Mouse (Mus musculus) MEL (cell line): ENCODE data around the gene Tppp3. TPM values are rescaled to one million over a fixed set of nuclear protein-coding genes. Genes with fewer than 3 reads are reported as not detected.

ENCODE experiments used
- DNase-seq: peaks from one replicate; pipeline ENCODE4 v3.0.0; 2011; ENCODE audit warnings: low read depth, low spot score
- H3K27ac ChIP-seq: 2 replicates; pipeline ENCODE4 v1.5.1; 2012; ENCODE audit warnings: low read depth, mild to moderate bottlenecking, control low read depth, low read length, moderate library complexity; ENCODE audit not compliant: control insufficient read depth
- H3K27me3 ChIP-seq, 2 experiments: fragments of 150-350 bp in 1 of 2; sonication (generic) in 1 of 2; 2 replicates each; pipeline ENCODE4 v1.6.1; 2012; ENCODE audit warnings: low read length in 2 of 2, mild to moderate bottlenecking in 2 of 2, improper control_type of control experiment in 1 of 2, moderate library complexity in 1 of 2; ENCODE audit not compliant: insufficient read depth in 2 of 2, control insufficient read depth in 1 of 2
- H3K36me3 ChIP-seq, 2 experiments: 2 replicates each; pipeline ENCODE4 v1.6.1; 2012 to 2014; ENCODE audit warnings: low read length in 2 of 2, improper control_type of control experiment in 1 of 2, inconsistent platforms in 1 of 2, mild to moderate bottlenecking in 1 of 2; ENCODE audit not compliant: insufficient read depth in 2 of 2, control insufficient read depth in 1 of 2
- H3K4me1 ChIP-seq, 2 experiments: fragments of 150-350 bp in 1 of 2; sonication (generic) in 1 of 2; 2 replicates each; pipeline ENCODE4 v1.6.1; 2012; ENCODE audit warnings: low read length in 2 of 2, improper control_type of control experiment in 1 of 2, mild to moderate bottlenecking in 1 of 2; ENCODE audit not compliant: insufficient read depth in 2 of 2, control insufficient read depth in 1 of 2
- H3K4me3 ChIP-seq, 2 experiments: fragments of 150-350 bp in 1 of 2; sonication (generic) in 1 of 2; 2 replicates each; pipeline ENCODE4 v1.5.1; 2012; ENCODE audit warnings: low read depth in 2 of 2, low read length in 2 of 2, mild to moderate bottlenecking in 2 of 2, moderate library complexity in 2 of 2, control low read depth in 1 of 2, improper control_type of control experiment in 1 of 2; ENCODE audit not compliant: control insufficient read depth in 1 of 2, insufficient read depth in 1 of 2
- H3K79me2 ChIP-seq: 2 replicates; pipeline ENCODE4 v1.6.1; 2012; ENCODE audit warnings: mild to moderate bottlenecking, low read length, moderate library complexity; ENCODE audit not compliant: control insufficient read depth, poor library complexity, insufficient read depth
- H3K9ac ChIP-seq: 2 replicates; pipeline ENCODE4 v1.6.1; 2012; ENCODE audit warnings: low read depth, mild to moderate bottlenecking, control low read depth, low read length, moderate library complexity; ENCODE audit not compliant: control insufficient read depth, poor library complexity, severe bottlenecking
- H3K9me3 ChIP-seq: fragments of 150-350 bp; sonication (generic); replicated peaks from 2 replicates; pipeline ENCODE4 v1.6.1; 2012; ENCODE audit warnings: mild to moderate bottlenecking, low read length, improper control_type of control experiment, moderate library complexity; ENCODE audit not compliant: insufficient read depth
- CHD1 ChIP-seq: IDR thresholded peaks from 2 replicates; pipeline ENCODE4 v1.6.1; 2012; ENCODE audit warnings: low read depth, mild to moderate bottlenecking, inconsistent platforms, low read length, improper control_type of control experiment
- CTCF ChIP-seq, 3 experiments: IDR thresholded peaks in 2 of 3; conservative IDR thresholded peaks in 1 of 3; 2 replicates each; pipeline ENCODE4 v1.5.1; 2011 to 2012; ENCODE audit warnings: low read length in 3 of 3, low read depth in 2 of 3, mild to moderate bottlenecking in 2 of 3, improper control_type of control experiment in 1 of 3, inconsistent platforms in 1 of 3, mixed read lengths in 1 of 3, moderate library complexity in 1 of 3; ENCODE audit not compliant: control insufficient read depth in 1 of 3, insufficient read depth in 1 of 3, poor library complexity in 1 of 3, severe bottlenecking in 1 of 3
- E2F4 ChIP-seq: IDR thresholded peaks from 2 replicates; pipeline ENCODE4 v1.6.1; 2011; ENCODE audit warnings: low read depth, low read length, improper control_type of control experiment, borderline replicate concordance
- ELF1 ChIP-seq: IDR thresholded peaks from 2 replicates; pipeline ENCODE4 v1.6.1; 2014; ENCODE audit warnings: low read depth, mild to moderate bottlenecking, inconsistent platforms, low read length, improper control_type of control experiment, moderate library complexity
- EP300 ChIP-seq, 2 experiments: IDR thresholded peaks; 2 replicates each; pipeline ENCODE4 v1.6.1; 2011; ENCODE audit warnings: improper control_type of control experiment in 2 of 2, low read length in 2 of 2, low read depth in 1 of 2, mild to moderate bottlenecking in 1 of 2
- GATA1 ChIP-seq: IDR thresholded peaks from 2 replicates; pipeline ENCODE4 v1.6.1; 2011; ENCODE audit warnings: low read depth, low read length, improper control_type of control experiment
- HCFC1 ChIP-seq: IDR thresholded peaks from 2 replicates; pipeline ENCODE4 v1.6.1; 2012; ENCODE audit warnings: low read depth, mild to moderate bottlenecking, inconsistent platforms, low read length, improper control_type of control experiment, moderate library complexity
- KAT2A ChIP-seq: conservative IDR thresholded peaks from 2 replicates; pipeline ENCODE4 v1.6.1; 2012; ENCODE audit warnings: low read depth, low read length, improper control_type of control experiment, inconsistent platforms
- MAFK ChIP-seq: IDR thresholded peaks from 2 replicates; pipeline ENCODE4 v1.6.1; 2011; ENCODE audit warnings: low read depth, mild to moderate bottlenecking, low read length, improper control_type of control experiment, borderline replicate concordance
- MAX ChIP-seq: IDR thresholded peaks from 2 replicates; pipeline ENCODE4 v1.6.1; 2011; ENCODE audit warnings: low read length, improper control_type of control experiment
- NELFE ChIP-seq: IDR thresholded peaks from 2 replicates; pipeline ENCODE4 v1.6.1; 2011; ENCODE audit warnings: low read depth, low read length, improper control_type of control experiment
- NRF1 ChIP-seq: IDR thresholded peaks from 2 replicates; pipeline ENCODE4 v1.6.1; 2014; ENCODE audit warnings: low read depth, mild to moderate bottlenecking, inconsistent platforms, low read length, improper control_type of control experiment, moderate library complexity; ENCODE audit not compliant: poor library complexity, insufficient read depth, severe bottlenecking
- POLR2AphosphoS2 ChIP-seq: IDR thresholded peaks from 2 replicates; pipeline ENCODE4 v1.6.1; 2011; ENCODE audit warnings: low read length, improper control_type of control experiment
- POLR2AphosphoS5 ChIP-seq: IDR thresholded peaks from 2 replicates; pipeline ENCODE4 v1.6.1; 2012; ENCODE audit warnings: low read depth, borderline replicate concordance, mild to moderate bottlenecking, inconsistent platforms, low read length, moderate library complexity, mixed read lengths
- RAD21 ChIP-seq: IDR thresholded peaks from 2 replicates; pipeline ENCODE4 v1.6.1; 2011; ENCODE audit warnings: mild to moderate bottlenecking, low read depth, low read length, improper control_type of control experiment
- RCOR1 ChIP-seq: IDR thresholded peaks from 2 replicates; pipeline ENCODE4 v1.6.1; 2012; ENCODE audit warnings: low read depth, mild to moderate bottlenecking, inconsistent platforms, low read length, improper control_type of control experiment
- SIN3A ChIP-seq: IDR thresholded peaks from 2 replicates; pipeline ENCODE4 v1.6.1; 2012; ENCODE audit warnings: low read length, improper control_type of control experiment, inconsistent platforms
- SMC3 ChIP-seq: IDR thresholded peaks from 2 replicates; pipeline ENCODE4 v1.6.1; 2011; ENCODE audit warnings: low read depth, low read length, improper control_type of control experiment
- TBP ChIP-seq: IDR thresholded peaks from 2 replicates; pipeline ENCODE4 v1.8.0; 2011; ENCODE audit warnings: low read depth, low read length, improper control_type of control experiment
- USF2 ChIP-seq, 2 experiments: IDR thresholded peaks; 2 replicates each; pipeline ENCODE4 v1.6.1; 2011 to 2012; ENCODE audit warnings: improper control_type of control experiment in 2 of 2, low read length in 2 of 2, borderline replicate concordance in 1 of 2, inconsistent platforms in 1 of 2, low read depth in 1 of 2, mild to moderate bottlenecking in 1 of 2; ENCODE audit not compliant: insufficient read depth in 1 of 2
- ZKSCAN1 ChIP-seq: IDR thresholded peaks from 2 replicates; pipeline ENCODE4 v1.6.1; 2012; ENCODE audit warnings: low read depth, mild to moderate bottlenecking, inconsistent platforms, low read length, improper control_type of control experiment, moderate library complexity
- ZMIZ1 ChIP-seq: IDR thresholded peaks from 2 replicates; pipeline ENCODE4 v1.6.1; 2012; ENCODE audit warnings: low read depth, mild to moderate bottlenecking, inconsistent platforms, low read length, improper control_type of control experiment, moderate library complexity
- polyA plus RNA-seq, 2 experiments: library from polyadenylated mRNA; stranded (reverse) in 1 of 2; unstranded in 1 of 2; fragments of >175 nt in 1 of 2; fragments of >200 nt in 1 of 2; gene quantifications; 2 replicates each; pipeline versions ENCODE4 v1.2.1 to v1.2.4; 2012; ENCODE audit warnings: low replicate concordance in 2 of 2, low read depth in 1 of 2; ENCODE audit not compliant: insufficient read length in 2 of 2, insufficient read depth in 1 of 2, missing spikeins in 1 of 2
- total RNA-seq: library from RNA; depleted of rRNA; stranded (reverse); fragments of 300-350 nt; gene quantifications from 2 replicates; pipeline ENCODE4 v1.2.3, GENCODE M21; 2012

The Tppp3 gene
- total and polyA plus RNA-seq, 3 experiments, result 0.81 to 1.7 TPM; not detected in 1

DNA sequence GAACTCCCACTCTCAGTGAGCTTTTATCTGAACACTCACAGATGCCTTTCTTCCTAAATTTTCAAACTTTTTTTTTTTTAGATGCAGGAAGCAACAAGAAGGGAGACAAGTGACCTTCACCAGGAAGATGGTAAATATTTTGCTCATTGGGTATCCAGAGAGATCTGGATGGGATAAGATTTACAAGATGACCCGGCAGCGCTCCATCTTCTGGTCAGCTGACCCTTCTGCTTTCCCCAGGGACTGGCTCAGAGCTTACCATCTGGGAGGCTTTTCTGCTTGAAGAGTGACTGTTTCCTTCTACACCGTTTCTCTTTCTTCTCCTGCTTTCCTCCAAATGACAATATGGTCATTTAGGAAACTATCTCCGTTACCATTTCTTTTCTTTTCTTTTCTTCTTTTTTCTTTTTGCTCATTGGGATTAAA lies 25.2 kb downstream of the Tppp3 start:
- no peak overlapping the region for H3K9ac ChIP-seq
- H3K9me3 ChIP-seq, result no peaks in the 10 kb centered on the region
- no peak for DNase-seq
- no peak for TF ChIP-seq ELF1
- no peak for TF ChIP-seq HCFC1
- TF ChIP-seq SMC3, result no peak
- no peak for TF ChIP-seq KAT2A
- no peaks in the 10 kb centered on the region for H3K79me2 ChIP-seq
- 0 out of 4 replicates have a peak, but pooled peaks cover 0 to 7% of the 10 kb centered on the region in 2 experiments for H3K4me1 ChIP-seq
- peaks cover 14 to 18% of the 10 kb centered on the region in 2 experiments for H3K27me3 ChIP-seq
- no peak overlapping the region for H3K4me3 ChIP-seq
- H3K27ac ChIP-seq, result no peak overlapping the region
- H3K36me3 ChIP-seq, result peaks cover 0 to 6% of the 10 kb centered on the region in 2 experiments; a peak in 2 of 4 replicates

DNA sequence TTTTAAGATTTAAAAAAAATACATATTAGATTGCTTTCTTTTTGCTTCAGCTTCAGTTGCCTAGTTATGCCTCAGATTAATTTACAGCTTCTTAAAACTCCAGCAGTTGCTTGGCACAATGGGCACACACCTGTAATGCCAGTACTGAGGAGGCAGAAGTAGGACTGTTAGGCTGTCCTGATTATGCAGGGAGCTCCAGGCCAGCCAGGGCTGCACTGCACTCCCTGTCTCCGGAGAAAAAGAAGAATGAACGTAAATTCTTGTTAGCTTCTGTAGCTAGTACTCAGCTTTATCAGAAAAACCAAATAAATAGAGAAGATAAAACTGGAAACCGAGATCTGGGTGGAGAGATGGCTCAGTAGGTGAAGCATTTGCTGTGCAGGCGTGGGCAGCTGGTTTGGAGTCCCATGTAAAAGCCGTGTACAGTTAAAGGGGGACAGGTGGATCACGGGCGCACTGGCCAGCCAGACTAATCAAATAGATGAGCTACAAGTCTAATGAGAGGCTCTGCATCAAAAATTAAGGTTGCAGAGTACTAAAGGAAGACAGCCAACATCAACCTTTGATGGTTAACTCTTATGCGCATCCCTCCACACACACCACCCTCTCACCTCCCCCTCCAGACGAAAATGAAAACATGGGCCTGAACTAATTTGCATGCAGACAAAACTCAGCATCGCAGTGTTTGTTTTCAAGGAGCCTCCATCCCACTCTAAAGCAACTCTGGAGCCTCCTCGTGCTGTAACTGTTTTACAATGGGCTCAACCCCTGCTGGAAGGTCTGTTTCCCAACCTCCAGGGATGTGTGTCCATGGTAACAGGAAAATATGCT lies 25.8 kb downstream of the Tppp3 start:
- Histone ChIP-seq H3K36me3 (peaks cover 0 to 6% of the 10 kb centered on the region in 2 experiments; a peak in 2 of 4 replicates), H3K4me3 (no peak overlapping the region), H3K27ac (no peak overlapping the region), H3K79me2 (no peaks in the 10 kb centered on the region), H3K27me3 (peaks cover 15 to 18% of the 10 kb centered on the region in 2 experiments), H3K9me3 (no peaks in the 10 kb centered on the region), H3K9ac (no peak overlapping the region), H3K4me1 (0 out of 4 replicates have a peak, but pooled peaks cover 0 to 7% of the 10 kb centered on the region in 2 experiments)
- TF ChIP-seq MAX, result no peak
- no peak for TF ChIP-seq POLR2AphosphoS2
- no peak for TF ChIP-seq USF2 (IDR thresholded peaks at IDR 0.05; ENCODE audit: borderline replicate concordance in 1 of 2, insufficient read depth in 1 of 2, low read depth in 1 of 2, low read length in 2 of 2)
- no peak for TF ChIP-seq E2F4
- no peak for TF ChIP-seq CTCF (IDR thresholded peaks at IDR 0.05 in 2 of 3, conservative IDR thresholded peaks at IDR 0.05 in 1 of 3; ENCODE audit: control insufficient read depth in 1 of 3, insufficient read depth in 1 of 3, low read depth in 2 of 3, low read length in 3 of 3, poor library complexity in 1 of 3, severe bottlenecking in 1 of 3)
- no peak for TF ChIP-seq TBP
- TF ChIP-seq EP300 (IDR thresholded peaks at IDR 0.05; ENCODE audit: low read depth in 1 of 2, low read length in 2 of 2), result no peak
- no peak for TF ChIP-seq SIN3A
- TF ChIP-seq GATA1, result no peak
- no peak for TF ChIP-seq POLR2AphosphoS5
- TF ChIP-seq RCOR1, result no peak
- no peak for TF ChIP-seq RAD21
- no peak for TF ChIP-seq ZMIZ1
- no peak for TF ChIP-seq MAFK
- no peak for TF ChIP-seq CHD1
- no peak for TF ChIP-seq SMC3
- no peak for TF ChIP-seq NELFE
- TF ChIP-seq KAT2A, result no peak
- TF ChIP-seq NRF1, result no peak
- no peak for TF ChIP-seq ZKSCAN1
- DNase-seq, result no peak
